Mouse (Mus musculus) C2C12 (cell line): ENCODE results near the gene St3gal3. TPM values are rescaled to one million over a fixed set of nuclear protein-coding genes. Genes with fewer than 3 reads are reported as not detected.
A peak's percentile ranks its signal among the peaks of the same experiment; 100 is the strongest.

ENCODE experiments used
- H3K27me3 ChIP-seq: one replicate; pipeline ENCODE4 v1.6.1; 2011; ENCODE audit not compliant: control insufficient read depth, insufficient read depth, insufficient read length
- H3K36me3 ChIP-seq: one replicate; pipeline ENCODE4 v1.6.1; 2011; ENCODE audit not compliant: control insufficient read depth, insufficient read depth
- H3K4me3 ChIP-seq: one replicate; pipeline ENCODE4 v1.5.1; 2011; ENCODE audit warnings: mild to moderate bottlenecking, control low read depth; ENCODE audit not compliant: poor library complexity, insufficient read depth, severe bottlenecking
- H3K79me2 ChIP-seq: one replicate; pipeline ENCODE4 v1.6.1; 2011; ENCODE audit not compliant: control insufficient read depth, insufficient read depth
- H3K79me3 ChIP-seq: one replicate; pipeline ENCODE4 v1.6.1; 2011; ENCODE audit warnings: low read depth, control low read depth
- H3ac ChIP-seq: one replicate; pipeline ENCODE3; 2011; ENCODE audit warnings: low read depth; ENCODE audit not compliant: control insufficient read depth, insufficient read length
- CEBPB ChIP-seq: IDR thresholded peaks from one replicate; pipeline ENCODE4 v1.6.1; 2011; ENCODE audit warnings: low read depth, mild to moderate bottlenecking, control low read depth, moderate library complexity
- CTCF ChIP-seq: IDR thresholded peaks from one replicate; pipeline ENCODE4 v1.5.1; 2011; ENCODE audit not compliant: control insufficient read depth, insufficient read depth, insufficient read length
- FOSL1 ChIP-seq: IDR thresholded peaks from one replicate; pipeline ENCODE4 v1.8.0; 2011; ENCODE audit warnings: mild to moderate bottlenecking, low read length; ENCODE audit not compliant: poor library complexity, insufficient read depth, severe bottlenecking
- MAX ChIP-seq: IDR thresholded peaks from one replicate; pipeline ENCODE4 v1.6.1; 2011; ENCODE audit warnings: mild to moderate bottlenecking, control low read depth
- MYOD1 ChIP-seq: IDR thresholded peaks from one replicate; pipeline ENCODE4 v1.6.1; 2011; ENCODE audit warnings: low read depth; ENCODE audit not compliant: control insufficient read depth, insufficient read length
- MYOG ChIP-seq: IDR thresholded peaks from one replicate; pipeline ENCODE4 v1.6.1; 2011; ENCODE audit not compliant: control insufficient read depth, insufficient read length; ENCODE audit errors: extremely low read depth
- USF1 ChIP-seq: IDR thresholded peaks from one replicate; pipeline ENCODE4 v1.6.1; 2011; ENCODE audit warnings: low read depth, mild to moderate bottlenecking, control low read depth, moderate library complexity
- long read RNA-seq, 2 experiments: library from polyadenylated mRNA; unstranded; transcript quantifications; one replicate each; pipeline ENCODE4 v2.0.0; 2019 to 2020
- polyA plus RNA-seq: library from polyadenylated mRNA; unstranded; fragments of >200 nt; fragmentation: generic; extraction: Trizol; gene quantifications from one replicate; pipeline ENCODE4 v1.2.1, GENCODE M21; 2012; ENCODE audit warnings: missing spikeins

Gene St3gal3
- 20.4 TPM for polyA plus RNA-seq
- long read RNA-seq, experiment 1, partial matches to known transcripts = 1 of 5 reads
- long read RNA-seq, experiment 1, other reads (novel, unspliced or antisense) = 2 of 5 reads
- long read RNA-seq, experiment 2, transcript St3gal3-203 (12 exons, 2,225 nt) = major isoform, 11 of 14 reads
- long read RNA-seq, experiment 2, partial matches to known transcripts = 0 of 14 reads
- long read RNA-seq, experiment 2, other reads (novel, unspliced or antisense) = 2 of 14 reads

DNA sequence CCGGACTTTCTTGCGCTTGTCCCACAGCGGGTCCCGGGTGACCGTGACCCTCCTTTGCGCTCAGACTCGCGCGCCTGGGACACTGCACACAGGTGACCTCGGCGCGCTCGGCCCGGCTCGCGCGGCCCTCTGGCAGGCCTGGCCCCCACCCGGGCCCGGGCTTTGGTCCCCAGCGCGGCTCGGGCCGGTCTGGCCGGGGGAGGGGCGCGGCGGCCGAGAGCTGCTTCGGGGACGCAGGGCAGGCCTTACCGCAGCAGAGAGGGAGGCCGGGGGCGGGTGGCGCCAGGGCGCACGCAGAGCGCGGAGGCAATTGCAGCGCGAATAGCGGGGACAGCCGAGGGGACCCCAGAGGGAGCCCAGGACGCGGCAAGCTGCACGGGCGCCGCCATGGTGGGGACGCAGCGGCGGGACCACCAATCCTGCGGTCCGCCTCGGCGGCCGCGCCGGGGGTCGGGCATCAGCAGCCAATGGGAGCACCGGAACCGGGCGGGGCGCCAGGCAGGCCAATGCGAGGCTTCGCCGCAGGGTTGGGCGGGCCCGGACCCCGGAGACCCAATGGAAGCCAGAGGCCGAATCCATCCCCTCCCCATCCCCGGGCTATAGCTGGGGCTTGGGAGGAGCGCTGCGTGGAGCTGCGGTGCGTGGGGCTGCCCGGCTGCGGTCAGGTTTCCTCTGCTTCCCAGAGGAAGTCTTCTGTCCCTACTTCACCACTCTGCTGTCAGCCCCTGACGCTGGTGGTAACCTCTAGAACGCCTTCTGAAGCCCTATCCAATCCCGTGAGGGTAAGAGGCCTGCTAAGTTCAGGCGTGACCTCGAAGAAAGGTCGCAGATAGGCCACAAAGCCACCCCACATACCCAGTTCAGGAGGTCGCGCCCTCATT, at the start of gene St3gal3:
TSS of gene St3gal3 (minus strand) at position 430 of the 881 bp plus-strand sequence.
- Histone ChIP-seq H3K79me2 (peaks cover 40% of the 10 kb centered on the region), H3K4me3 (peak within 1 kb of the TSS; percentile 61), H3K79me3 (peaks cover 13% of the 10 kb centered on the region), H3K36me3 (peaks cover 24% of the 10 kb centered on the region), H3ac (peak within 1 kb of the TSS; percentile 99), H3K27me3 (no peaks in the 10 kb centered on the region)
- TF ChIP-seq CTCF = no peak
- TF ChIP-seq MYOG = no peak
- TF ChIP-seq MAX = no peak
- TF ChIP-seq USF1 = no peak
- no peak for TF ChIP-seq FOSL1
- TF ChIP-seq CEBPB = no peak
- TF ChIP-seq MYOD1 = no peak

- peak overlapping the region; percentile 48 for H3ac ChIP-seq
- no peaks in the 10 kb centered on the region for H3K27me3 ChIP-seq
- TF ChIP-seq CTCF = no peak
- TF ChIP-seq MYOG = no peak
- TF ChIP-seq USF1 = no peak
- no peak for TF ChIP-seq FOSL1
- no peak for TF ChIP-seq MYOD1
- no peak for TF ChIP-seq CEBPB
- TF ChIP-seq MAX = no peak
- peaks cover 19% of the 10 kb centered on the region for H3K79me2 ChIP-seq
- H3K36me3 ChIP-seq = peaks cover 17% of the 10 kb centered on the region
- H3K79me3 ChIP-seq = no peaks in the 10 kb centered on the region
- H3K4me3 ChIP-seq = peak overlapping the region; percentile 16
Measured at GRCm38 (mm10) chr4:118180301-118181080, 45.8 kb upstream of the St3gal3 start.

- H3K79me3 ChIP-seq = no peaks in the 10 kb centered on the region
- TF ChIP-seq MYOD1 = no peak
- TF ChIP-seq CEBPB = no peak
- no peak for TF ChIP-seq MYOG
- TF ChIP-seq CTCF = no peak
- TF ChIP-seq USF1 = no peak
- TF ChIP-seq MAX = no peak
- no peak for TF ChIP-seq FOSL1
- H3K27me3 ChIP-seq = no peaks in the 10 kb centered on the region
- H3ac ChIP-seq = peak within 1 kb of the TSS; percentile 81
- H3K4me3 ChIP-seq = peak within 1 kb of the TSS; percentile 71
- peaks cover 23% of the 10 kb centered on the region for H3K36me3 ChIP-seq
- H3K79me2 ChIP-seq = peaks cover 19% of the 10 kb centered on the region
Measured at GRCm38 (mm10) chr4:118179467-118180300, 45.0 kb upstream of the St3gal3 start, which contains the start of gene Kdm4a. Kdm4a (minus strand) TSS chr4:118180043.

GRCm38 (mm10) chr4:118178952-118179466, 44.3 kb upstream of the St3gal3 start:
- TF ChIP-seq MAX = no peak
- TF ChIP-seq MYOG = no peak
- TF ChIP-seq CEBPB = no peak
- no peaks in the 10 kb centered on the region for H3K27me3 ChIP-seq
- no peaks in the 10 kb centered on the region for H3K79me3 ChIP-seq
- peak overlapping the region; percentile 71 for H3K4me3 ChIP-seq
- H3K79me2 ChIP-seq = peaks cover 19% of the 10 kb centered on the region
- H3ac ChIP-seq = peak overlapping the region; percentile 75
- H3K36me3 ChIP-seq = peaks cover 28% of the 10 kb centered on the region
